Mouse (Mus musculus) CH12.LX (cell line): ENCODE results near the gene Spryd4. TPM values are rescaled to one million over a fixed set of nuclear protein-coding genes. Genes with fewer than 3 reads are reported as not detected.

Experiments
- DNase-seq: peaks from one replicate; pipeline ENCODE4 v3.0.0-alpha.2; 2013; ENCODE audit errors: extremely low read depth
- H3K27ac ChIP-seq: 2 replicates; pipeline ENCODE4 v1.5.1; 2012; ENCODE audit warnings: low read depth, mild to moderate bottlenecking, control low read depth, moderate library complexity; ENCODE audit not compliant: insufficient read depth
- H3K27me3 ChIP-seq: replicated peaks from 2 replicates; pipeline ENCODE3; 2012; ENCODE audit warnings: inconsistent platforms
- H3K36me3 ChIP-seq, 2 experiments: replicated peaks in 1 of 2; 2 replicates each; pipeline versions ENCODE3 to v1.6.1; 2012; ENCODE audit warnings: inconsistent platforms in 1 of 2, low read length in 1 of 2, mild to moderate bottlenecking in 1 of 2, mixed read lengths in 1 of 2, moderate library complexity in 1 of 2; ENCODE audit not compliant: control insufficient read depth in 1 of 2, insufficient read depth in 1 of 2
- H3K4me1 ChIP-seq, 2 experiments: 2 replicates each; pipeline ENCODE4 v1.6.1; 2012; ENCODE audit warnings: inconsistent platforms in 1 of 2, moderate library complexity in 1 of 2; ENCODE audit not compliant: insufficient read depth in 2 of 2, control insufficient read depth in 1 of 2
- H3K4me2 ChIP-seq: 2 replicates; pipeline ENCODE4 v1.6.1; 2012; ENCODE audit warnings: low read depth, mild to moderate bottlenecking, control low read depth; ENCODE audit not compliant: poor library complexity, insufficient read depth, severe bottlenecking
- H3K4me3 ChIP-seq, 3 experiments: fragments of 150-350 bp in 1 of 3; sonication (generic) in 1 of 3; replicated peaks in 1 of 3; 2 replicates each; pipeline versions ENCODE3 to v1.5.1; 2011 to 2012; ENCODE audit warnings: low read depth in 2 of 3, low read length in 2 of 3, mild to moderate bottlenecking in 2 of 3, moderate library complexity in 2 of 3, control low read depth in 1 of 3, improper control_type of control experiment in 1 of 3, inconsistent platforms in 1 of 3, mixed read lengths in 1 of 3; ENCODE audit not compliant: poor library complexity in 1 of 3
- H3K79me2 ChIP-seq: replicated peaks from 2 replicates; pipeline ENCODE4 v1.6.1; 2012; ENCODE audit warnings: mild to moderate bottlenecking, moderate library complexity; ENCODE audit not compliant: control insufficient read depth, poor library complexity, insufficient read depth, severe bottlenecking; ENCODE audit errors: extremely low read depth
- H3K9ac ChIP-seq: 2 replicates; pipeline ENCODE4 v1.6.1; 2012; ENCODE audit warnings: low read depth, mild to moderate bottlenecking, control low read depth, moderate library complexity; ENCODE audit not compliant: insufficient read depth
- H3K9me3 ChIP-seq: replicated peaks from 2 replicates; pipeline ENCODE3; 2012; ENCODE audit warnings: low read length, inconsistent platforms, mixed read lengths
- CHD1 ChIP-seq: IDR thresholded peaks from 2 replicates; pipeline ENCODE4 v1.6.1; 2012; ENCODE audit warnings: low read depth, low read length, improper control_type of control experiment, inconsistent platforms
- ELF1 ChIP-seq: IDR thresholded peaks from 2 replicates; pipeline ENCODE4 v1.6.1; 2014; ENCODE audit warnings: low read depth, mild to moderate bottlenecking, inconsistent platforms, low read length, improper control_type of control experiment
- EP300 ChIP-seq: IDR thresholded peaks from 2 replicates; pipeline ENCODE4 v1.6.1; 2011; ENCODE audit warnings: low read length, improper control_type of control experiment
- GABPA ChIP-seq: IDR thresholded peaks from 2 replicates; pipeline ENCODE4 v1.6.1; 2012; ENCODE audit warnings: low read depth, low read length, improper control_type of control experiment, inconsistent platforms; ENCODE audit not compliant: insufficient replicate concordance
- JUND ChIP-seq: conservative IDR thresholded peaks from 2 replicates; pipeline ENCODE4 v1.6.1; 2011; ENCODE audit warnings: low read depth, low read length, improper control_type of control experiment
- MAX ChIP-seq: IDR thresholded peaks from 2 replicates; pipeline ENCODE4 v1.6.1; 2011; ENCODE audit warnings: low read length, improper control_type of control experiment
- MEF2A ChIP-seq: IDR thresholded peaks from 2 replicates; pipeline ENCODE4 v1.6.1; 2014; ENCODE audit warnings: low read depth, mild to moderate bottlenecking, inconsistent platforms, low read length, improper control_type of control experiment, borderline replicate concordance
- MYC ChIP-seq: IDR thresholded peaks from 2 replicates; pipeline ENCODE4 v1.6.1; 2011; ENCODE audit warnings: low read depth, mild to moderate bottlenecking, improper control_type of control experiment, low read length
- PAX5 ChIP-seq: IDR thresholded peaks from 2 replicates; pipeline ENCODE4 v1.6.1; 2012; ENCODE audit warnings: low read length, inconsistent platforms, mixed read lengths
- POLR2A ChIP-seq: IDR thresholded peaks from 2 replicates; pipeline ENCODE4 v1.6.1; 2011; ENCODE audit warnings: low read depth, mild to moderate bottlenecking, improper control_type of control experiment, low read length
- POLR2AphosphoS2 ChIP-seq: IDR thresholded peaks from 2 replicates; pipeline ENCODE4 v1.6.1; 2011; ENCODE audit warnings: low read depth, low read length, improper control_type of control experiment
- TBP ChIP-seq: conservative IDR thresholded peaks from 2 replicates; pipeline ENCODE4 v1.6.1; 2011; ENCODE audit warnings: low read depth, low read length, improper control_type of control experiment
- TCF12 ChIP-seq: IDR thresholded peaks from 2 replicates; pipeline ENCODE4 v1.6.1; 2014; ENCODE audit warnings: low read depth, mild to moderate bottlenecking, inconsistent platforms, low read length, improper control_type of control experiment
- USF1 ChIP-seq: IDR thresholded peaks from 2 replicates; pipeline ENCODE4 v1.6.1; 2014; ENCODE audit warnings: low read depth, mild to moderate bottlenecking, inconsistent platforms, low read length, improper control_type of control experiment
- ZMIZ1 ChIP-seq: IDR thresholded peaks from 2 replicates; pipeline ENCODE4 v1.6.1; 2012; ENCODE audit warnings: low read depth, mild to moderate bottlenecking, inconsistent platforms, low read length, improper control_type of control experiment
- ZNF384 ChIP-seq: IDR thresholded peaks from 2 replicates; pipeline ENCODE4 v1.6.1; 2012; ENCODE audit warnings: low read depth, low read length, improper control_type of control experiment, inconsistent platforms
- dilution Hi-C: fragments of 300-500 bp; cut with MboI; formaldehyde crosslinking; loops from 2 replicates; pipeline ENCODE4 v1.14.3; 2020; ENCODE audit warnings: low sequenced_read_pairs; ENCODE audit not compliant: extremely low pct_unique_long_range_greater_than_20kb, extremely low pct_ligation_motif_present
- in situ Hi-C: fragments of 300-500 bp; cut with MboI; formaldehyde crosslinking; loops from 3 replicates; pipeline ENCODE4 v1.14.3; 2019; ENCODE audit warnings: low sequenced_read_pairs, low pct_ligation_motif_present, low pct_unique_long_range_greater_than_20kb, mixed read lengths
- polyA plus RNA-seq: library from polyadenylated mRNA; unstranded; fragments of >175 nt; gene quantifications from 2 replicates; pipeline ENCODE4 v1.2.1, GENCODE M21; 2012; ENCODE audit warnings: low read depth; ENCODE audit not compliant: insufficient read length
- total RNA-seq, 2 experiments: library from RNA; depleted of rRNA; stranded (reverse); fragments of 300-350 nt in 1 of 2; fragments of >200 nt in 1 of 2; gene quantifications; 2 replicates each; pipeline ENCODE4 v1.2.3; 2012 to 2014

The Spryd4 gene
- total and polyA plus RNA-seq, 3 experiments: 24.2 to 50.2 (median 38.6) TPM

DNA sequence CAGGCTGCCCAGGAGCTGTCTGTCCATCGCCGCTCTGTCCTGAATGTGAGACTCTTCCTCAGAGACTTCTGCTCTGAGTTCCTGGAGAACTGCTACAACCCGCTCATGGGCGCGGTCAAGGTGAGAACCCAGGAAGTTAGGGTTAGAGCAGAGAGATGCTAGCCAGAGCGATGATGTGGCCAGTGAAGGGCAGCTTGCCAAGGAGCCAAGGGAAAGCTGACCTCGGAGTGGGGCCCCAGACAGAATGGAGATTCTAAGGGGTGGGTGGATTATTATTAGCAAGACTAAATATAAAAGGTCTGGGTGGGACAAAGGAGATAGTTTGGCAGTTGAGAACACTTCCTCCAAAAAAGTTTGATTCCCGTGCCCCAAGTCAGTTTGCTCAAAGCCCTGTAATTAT lies 31.6 kb upstream of the Spryd4 start:
- DNase-seq: no peak
- dilution Hi-C loops: no loop called here
- Histone ChIP-seq H3K27me3 (no peaks in the 10 kb centered on the region), H3K9me3 (no peaks in the 10 kb centered on the region), H3K4me2 (no peak overlapping the region), H3K79me2 (no peaks in the 10 kb centered on the region), H3K4me1 (no peaks in the 10 kb centered on the region), H3K36me3 (peaks cover 71 to 92% of the 10 kb centered on the region in 2 experiments), H3K9ac (no peak overlapping the region), H3K4me3 (no peak overlapping the region), H3K27ac (no peak overlapping the region)
- TF ChIP-seq ZMIZ1: no peak
- TF ChIP-seq MEF2A: no peak
- TF ChIP-seq EP300: no peak
- no peak for TF ChIP-seq POLR2AphosphoS2
- in situ Hi-C loops: no loop called here

DNA sequence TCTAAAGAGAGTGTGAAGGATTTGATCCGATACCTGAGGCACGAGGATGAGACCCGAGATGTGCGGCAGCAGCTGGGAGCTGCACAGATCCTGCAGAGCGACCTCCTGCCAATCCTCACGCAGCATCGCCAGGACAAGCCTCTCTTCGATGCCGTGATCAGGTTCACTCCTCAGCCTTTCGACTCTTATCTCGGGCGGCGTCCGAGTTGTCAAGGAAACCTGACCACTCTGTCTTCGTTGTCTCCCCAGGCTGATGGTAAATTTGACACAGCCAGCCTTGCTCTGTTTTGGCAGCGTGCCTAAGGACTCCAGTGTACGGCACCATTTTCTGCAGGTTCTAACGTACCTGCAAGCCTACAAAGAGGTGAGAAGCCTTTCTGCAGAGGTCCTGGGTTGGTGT lies 28.5 kb upstream of the Spryd4 start:
- no peak overlapping the region for H3K27ac ChIP-seq
- dilution Hi-C loops: no loop called here
- H3K27me3 ChIP-seq: no peaks in the 10 kb centered on the region
- peaks cover 0 to 8% of the 10 kb centered on the region in 2 experiments; a peak in 1 of 4 replicates for H3K4me1 ChIP-seq
- TF ChIP-seq MAX (no peak), CHD1 (no peak), ELF1 (no peak), TCF12 (no peak), ZMIZ1 (no peak), POLR2A (no peak), MYC (no peak), ZNF384 (no peak)
- H3K36me3 ChIP-seq: peaks cover 43 to 81% of the 10 kb centered on the region in 2 experiments
- no peaks in the 10 kb centered on the region; the same call in none of the 2 replicates for H3K79me2 ChIP-seq
- in situ Hi-C loops: no loop called here
- H3K9ac ChIP-seq: no peak overlapping the region
- H3K9me3 ChIP-seq: no peaks in the 10 kb centered on the region
- DNase-seq: no peak
- H3K4me2 ChIP-seq: no peak overlapping the region
- H3K4me3 ChIP-seq: no peak overlapping the region

DNA sequence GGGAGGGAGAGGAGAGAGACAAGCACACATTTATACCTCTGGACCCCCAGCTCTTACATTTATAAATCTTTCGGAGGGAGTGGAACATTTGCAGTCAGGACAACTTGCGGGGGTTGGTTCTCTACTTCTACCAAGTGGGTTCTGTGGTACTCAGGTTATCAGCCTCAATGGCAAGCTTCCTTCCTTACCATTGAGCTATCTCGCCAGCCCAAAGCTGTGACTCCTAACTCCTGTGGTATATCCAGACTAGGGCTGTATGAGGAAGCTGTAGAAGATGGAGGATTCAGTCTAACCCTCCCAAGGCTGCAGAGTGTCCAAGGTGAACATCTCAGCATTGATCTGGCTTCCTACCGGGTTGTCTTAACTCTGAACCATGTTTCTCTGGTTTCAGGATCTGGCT lies 27.5 kb upstream of the Spryd4 start:
- DNase-seq: no peak
- Histone ChIP-seq H3K9ac (no peak overlapping the region), H3K27ac (no peak overlapping the region), H3K36me3 (peaks cover 34 to 79% of the 10 kb centered on the region in 2 experiments), H3K4me2 (no peak overlapping the region), H3K4me1 (peaks cover 0 to 16% of the 10 kb centered on the region in 2 experiments; a peak in 2 of 4 replicates), H3K27me3 (no peaks in the 10 kb centered on the region), H3K9me3 (no peaks in the 10 kb centered on the region), H3K4me3 (no peak overlapping the region), H3K79me2 (peaks cover 6% of the 10 kb centered on the region)
- TF ChIP-seq TBP: no peak
- TF ChIP-seq USF1: no peak
- TF ChIP-seq GABPA: no peak
- no peak for TF ChIP-seq PAX5
- TF ChIP-seq MAX: no peak
- TF ChIP-seq POLR2A: no peak
- no peak for TF ChIP-seq JUND
- in situ Hi-C loops (no loop called here), dilution Hi-C loops (no loop called here)
